Mouse (Mus musculus) forebrain, embryonic 11.5 days (tissue): Measurements from ENCODE around the gene Cyb561a3. TPM values are rescaled to one million over a fixed set of nuclear protein-coding genes. Genes with fewer than 3 reads are reported as not detected.

Experiments
- ATAC-seq: fragments of 200-750 bp; cut with Nextera tagmentation; replicated peaks from 2 replicates; pipeline ENCODE4 v1.8.0; 2017; ENCODE audit warnings: moderate TSS enrichment; ENCODE audit not compliant: low FRiP score
- DNase-seq: peaks from one replicate; pipeline ENCODE4 v3.0.0-alpha.2; 2017; ENCODE audit warnings: low spot score
- H3K27ac ChIP-seq: fragments of 300-500 bp; sonication (generic); 2 replicates; pipeline ENCODE4 v1.5.1; 2014; ENCODE audit warnings: low read depth, low read length
- H3K27me3 ChIP-seq: fragments of 300-500 bp; sonication (generic); 2 replicates; pipeline ENCODE4 v1.6.1; 2014; ENCODE audit warnings: mild to moderate bottlenecking, low read length, mixed read lengths; ENCODE audit not compliant: control insufficient read depth, insufficient read depth
- H3K36me3 ChIP-seq: fragments of 300-500 bp; sonication (generic); 2 replicates; pipeline ENCODE4 v1.6.1; 2014; ENCODE audit warnings: mild to moderate bottlenecking, low read length, moderate library complexity, mixed read lengths; ENCODE audit not compliant: control insufficient read depth, insufficient read depth
- H3K4me1 ChIP-seq: fragments of 300-500 bp; sonication (generic); replicated peaks from 2 replicates; pipeline ENCODE4 v1.6.1; 2014; ENCODE audit warnings: low read length, mixed read lengths; ENCODE audit not compliant: control insufficient read depth, insufficient read depth
- H3K4me2 ChIP-seq: fragments of 300-500 bp; sonication (generic); 2 replicates; pipeline ENCODE4 v1.6.1; 2014; ENCODE audit warnings: low read depth, mild to moderate bottlenecking, low read length, moderate library complexity, mixed read lengths; ENCODE audit not compliant: severe bottlenecking
- H3K4me3 ChIP-seq: fragments of 300-500 bp; sonication (generic); 2 replicates; pipeline ENCODE4 v1.5.1; 2014; ENCODE audit warnings: low read depth, low read length
- H3K9ac ChIP-seq: fragments of 300-500 bp; sonication (generic); 2 replicates; pipeline ENCODE4 v1.6.1; 2014; ENCODE audit warnings: low read length
- H3K9me3 ChIP-seq: fragments of 300-500 bp; sonication (generic); 2 replicates; pipeline ENCODE4 v1.6.1; 2016; ENCODE audit warnings: low read length, mixed read lengths; ENCODE audit not compliant: control insufficient read depth
- WGBS: fragments of 180-500 bp; shearing (Covaris S2); extraction: QIAGEN DNeasy Blood & Tissue Kit; methylation state at CpG from one replicate; pipeline ENCODE4 v1.1.7; 2014; 5-methylcytosine and 5-hydroxymethylcytosine counted together
- polyA plus RNA-seq: library from polyadenylated mRNA; unstranded; fragments of >200 nt; fragmentation: Nextera tagmentation; extraction: Ambion mirVana; gene quantifications from 2 replicates; pipeline ENCODE4 v1.2.1, GENCODE M21; 2014

Gene Cyb561a3
- polyA plus RNA-seq, 1 experiment from 2014 or later = 16.6 TPM

DNA sequence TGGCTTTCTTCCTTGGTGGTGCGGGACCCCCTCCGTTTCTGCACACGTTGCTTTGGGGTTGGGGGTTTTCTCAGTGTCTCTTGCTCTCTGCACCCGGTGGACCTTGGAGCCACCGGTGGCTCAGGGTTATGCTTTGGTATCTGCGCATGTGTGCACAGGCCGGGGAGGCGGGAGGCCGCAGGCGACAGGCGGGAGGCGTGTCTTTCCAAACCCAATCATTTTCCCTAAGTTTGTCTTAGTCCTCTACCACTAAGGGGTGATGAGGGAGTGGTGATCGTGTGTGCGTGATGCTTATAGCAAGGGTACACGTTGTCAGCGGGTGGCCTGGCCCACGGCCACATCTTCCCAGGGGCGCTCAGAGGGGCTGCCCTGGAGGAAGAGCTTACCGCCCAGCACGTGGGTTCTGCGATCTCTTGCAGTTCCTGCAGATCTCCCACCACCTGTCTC is 57.9 kb downstream of the Cyb561a3 start:
- H3K4me2 ChIP-seq = peak overlapping the region; percentile 89
- H3K27me3 ChIP-seq = no peaks in the 10 kb centered on the region
- 2% methylated on average over 21 of the region's 21 CpGs for WGBS
- peak; percentile 81 for ATAC-seq
- peak overlapping the region; percentile 34 for H3K4me3 ChIP-seq
- no peak overlapping the region for H3K27ac ChIP-seq
- H3K9ac ChIP-seq = peak overlapping the region; percentile 60
- peak; percentile 78 for DNase-seq
- no peaks in the 10 kb centered on the region for H3K9me3 ChIP-seq
- peaks cover under 1% of the 10 kb centered on the region; the same call in 1 of the 2 replicates for H3K36me3 ChIP-seq
- peaks cover 4% of the 10 kb centered on the region; the same call in 1 of the 2 replicates for H3K4me1 ChIP-seq

GRCm38 (mm10) chr19:10637840-10638239 is 60.9 kb downstream of the Cyb561a3 start:
- H3K9me3 ChIP-seq = no peaks in the 10 kb centered on the region
- H3K4me2 ChIP-seq = no peak overlapping the region
- H3K27ac ChIP-seq = no peak overlapping the region
- no peak for DNase-seq
- H3K27me3 ChIP-seq = no peaks in the 10 kb centered on the region
- no peak overlapping the region for H3K9ac ChIP-seq
- no peak for ATAC-seq
- 72% methylated on average over 7 of the region's 7 CpGs for WGBS
- no peak overlapping the region for H3K4me3 ChIP-seq
- peaks cover 4% of the 10 kb centered on the region; the same call in 1 of the 2 replicates for H3K4me1 ChIP-seq
- no peaks in the 10 kb centered on the region for H3K36me3 ChIP-seq

DNA sequence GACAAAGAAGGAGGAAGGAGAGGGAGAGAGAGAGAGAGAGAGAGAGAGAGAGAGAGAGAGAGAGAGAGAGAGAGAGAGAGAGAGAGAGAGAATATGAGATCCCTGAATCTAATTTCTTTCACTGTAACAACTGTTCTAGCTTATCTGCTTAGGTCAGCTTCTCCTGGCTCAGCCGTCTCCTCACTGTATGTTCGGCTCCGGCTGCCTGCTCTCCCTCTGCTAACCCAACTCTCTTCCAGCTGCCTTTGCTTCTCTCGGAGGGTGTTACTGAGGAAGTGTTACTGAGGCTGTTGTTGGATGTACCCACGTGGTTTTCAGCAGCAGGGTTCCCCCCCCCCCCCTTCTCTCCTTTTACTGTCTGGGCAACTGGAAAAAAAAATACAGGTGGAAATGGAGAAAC is 63.1 kb downstream of the Cyb561a3 start:
- Histone ChIP-seq H3K27ac (no peak overlapping the region), H3K4me2 (no peak overlapping the region), H3K9me3 (no peaks in the 10 kb centered on the region), H3K36me3 (no peaks in the 10 kb centered on the region), H3K27me3 (no peaks in the 10 kb centered on the region), H3K9ac (no peak overlapping the region), H3K4me1 (no peaks in the 10 kb centered on the region), H3K4me3 (no peak overlapping the region)
- no peak for ATAC-seq
- WGBS = 30% methylated on average over 5 of the region's 5 CpGs
- DNase-seq = no peak

DNA sequence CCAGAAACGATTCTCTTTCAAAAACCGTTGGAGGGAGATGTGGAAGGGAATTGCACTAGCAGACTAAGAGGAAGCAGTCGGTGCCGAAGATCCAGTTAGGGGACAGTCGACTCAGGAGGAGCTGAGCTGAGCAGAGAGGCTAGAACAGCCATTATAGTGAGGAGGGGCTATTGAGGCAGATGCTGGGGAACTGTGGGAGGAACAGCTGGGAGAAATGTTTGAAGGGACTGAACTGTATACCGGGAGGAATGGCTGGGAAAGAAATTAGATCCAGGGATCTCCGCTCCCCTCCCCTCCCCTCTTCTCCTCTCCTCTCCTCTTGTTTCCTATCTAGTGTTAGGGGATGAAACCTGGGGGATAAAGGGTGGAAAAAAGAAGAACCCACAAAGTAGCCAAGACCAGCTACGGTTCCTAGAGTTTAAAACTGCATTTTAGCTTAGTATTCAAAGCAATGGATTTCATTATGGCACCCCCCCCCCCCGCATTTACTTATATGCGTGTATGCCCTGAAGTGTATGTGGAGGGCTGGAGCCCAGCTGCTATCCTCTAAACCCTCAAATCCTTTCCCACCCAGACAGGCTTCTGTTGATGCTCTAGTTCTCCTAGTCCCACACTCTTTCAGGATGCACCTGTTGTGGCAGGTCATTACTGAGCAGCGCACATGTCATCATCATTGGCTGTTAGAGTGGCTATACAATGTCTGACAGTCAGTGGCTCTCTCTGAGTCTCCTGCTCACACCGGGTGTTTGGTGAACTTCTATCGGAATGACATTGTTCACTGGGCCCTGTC is 63.8 kb downstream of the Cyb561a3 start:
- ATAC-seq (no peak), DNase-seq (peak; percentile 45)
- WGBS = 51% methylated on average over 13 of the region's 13 CpGs
- Histone ChIP-seq H3K27ac (no peak overlapping the region), H3K4me1 (no peaks in the 10 kb centered on the region), H3K4me3 (no peak overlapping the region), H3K4me2 (no peak overlapping the region), H3K27me3 (no peaks in the 10 kb centered on the region), H3K9me3 (no peaks in the 10 kb centered on the region), H3K36me3 (no peaks in the 10 kb centered on the region), H3K9ac (no peak overlapping the region)

Other genes starting within 250 kb of the Cyb561a3 start
- 3.2 and 7.7 TPM in 2 replicates for gene Syt7, start 188.1 kb upstream of the Cyb561a3 start, polyA plus RNA-seq
- 0.33 and 0.71 TPM in 2 replicates for gene Lrrc10b, start 119.7 kb upstream of the Cyb561a3 start, polyA plus RNA-seq
- gene Ppp1r32, start 94.2 kb upstream of the Cyb561a3 start, polyA plus RNA-seq = 0.41 and 0.64 TPM in 2 replicates
- gene Cpsf7, start 51.9 kb upstream of the Cyb561a3 start, polyA plus RNA-seq = 78.4 and 82.1 TPM in 2 replicates
- gene Sdhaf2, start 51.0 kb upstream of the Cyb561a3 start, polyA plus RNA-seq = 57.1 and 60.9 TPM in 2 replicates
- gene Tmem216, start 20.9 kb upstream of the Cyb561a3 start, polyA plus RNA-seq = 61.3 and 61.4 TPM in 2 replicates
- 60.2 and 65.8 TPM in 2 replicates for gene Tmem138, start 190 bp downstream of the Cyb561a3 start, polyA plus RNA-seq
- gene Ddb1, start 28.2 kb downstream of the Cyb561a3 start, polyA plus RNA-seq = 392 and 442 TPM in 2 replicates
- gene Tkfc, start 28.5 kb downstream of the Cyb561a3 start, polyA plus RNA-seq = 26.1 and 29.7 TPM in 2 replicates
- 0.47 and 0.49 TPM in 2 replicates for gene Vwce, start 57.0 kb downstream of the Cyb561a3 start, polyA plus RNA-seq
- not detected in 2 replicates for gene Pga5, start 100.9 kb downstream of the Cyb561a3 start, polyA plus RNA-seq
- gene Vps37c, start 111.6 kb downstream of the Cyb561a3 start, polyA plus RNA-seq = 32.1 and 33.4 TPM in 2 replicates
- gene Cd5, start 161.8 kb downstream of the Cyb561a3 start, polyA plus RNA-seq = 0.05 TPM in 1 of 2 replicates, not detected in the other